In the genomic region with DNA sequence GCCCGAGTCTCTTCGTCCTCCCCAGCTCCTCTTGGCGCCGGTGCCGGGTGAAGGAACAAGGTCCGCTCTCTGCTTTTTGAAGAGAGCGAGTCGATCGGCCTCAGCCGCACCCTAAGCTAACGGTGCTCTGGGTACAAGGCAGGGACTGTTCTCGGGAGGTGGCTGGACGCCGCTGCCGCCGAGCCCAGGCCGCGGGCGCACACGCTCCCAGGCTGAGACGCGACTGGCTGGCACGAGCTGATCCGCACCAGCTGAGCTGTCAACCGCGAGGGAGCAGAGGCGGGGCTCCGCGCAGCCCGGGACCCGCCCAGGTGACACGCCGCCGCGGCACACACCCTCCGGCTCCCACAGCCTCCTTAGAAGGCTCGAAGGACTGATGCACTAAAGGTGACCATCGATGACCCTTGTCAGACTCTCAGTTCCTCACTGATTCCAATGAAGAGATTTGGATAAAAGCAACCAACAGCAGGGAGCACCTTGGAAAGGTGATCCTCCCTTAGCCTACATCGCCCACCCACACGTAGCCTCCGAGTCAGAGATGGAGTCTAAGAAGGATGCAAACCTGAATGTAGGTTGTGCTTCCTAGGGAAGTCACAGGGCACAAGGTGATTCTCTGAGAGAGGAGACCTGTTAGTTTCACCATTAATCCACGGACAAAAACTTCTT, we compare ENCODE assay signal across 8 mouse cellular contexts. TPM values are rescaled to one million over a fixed set of nuclear protein-coding genes. Genes with fewer than 3 reads are reported as not detected.
DNase-seq lines count a peak whose midpoint lies in the region; ATAC-seq lines count a peak whose summit lies in the region.

No protein-coding gene starts in this region.

- intact Hi-C loops in gastrocnemius, postnatal 36 days (cut with DNase I), result loop anchor here (5.0 kb wide), 1 partner anchor 41 kb away; no protein-coding TSS in a partner anchor
- intact Hi-C loops in left cerebral cortex, postnatal 36 days (cut with DNase I), result loop anchor here (5.0 kb wide), 1 partner anchor 101 kb away; no protein-coding TSS in a partner anchor

- WGBS in intestine, embryonic 14.5 days, result 4% methylated on average over 42 of the region's 42 CpGs

- peak overlapping the region; percentile 43 for H3K9ac ChIP-seq in intestine, embryonic 14.5 days (ENCODE audit: low read length)

- no peak overlapping the region for H3K27ac ChIP-seq in intestine, embryonic 14.5 days (ENCODE audit: low read depth)

- H3K4me2 ChIP-seq in intestine, embryonic 14.5 days (ENCODE audit: low read length), result peak overlapping the region; percentile 97

- H3K4me1 ChIP-seq in intestine, embryonic 14.5 days (replicated peaks; ENCODE audit: control insufficient read depth, insufficient read depth, low read length), result peaks cover 3% of the 10 kb centered on the region; the same call in 1 of the 2 replicates

- no peaks in the 10 kb centered on the region for H3K9me3 ChIP-seq in intestine, embryonic 14.5 days (ENCODE audit: control insufficient read depth, low read length)

- peak; percentile 78 for ATAC-seq in intestine, embryonic 14.5 days (replicated peaks; ENCODE audit: low FRiP score, low TSS enrichment, low read depth)

- DNase-seq in adrenal gland, postnatal 25 days, result peak; percentile 77
- DNase-seq in embryo, embryonic 9.5 days (ENCODE audit: extremely low spot score), result peak; percentile 56
- peak; percentile 59 to 64 for DNase-seq in gastrocnemius, postnatal 36 days
- peak; percentile 79 for DNase-seq in intestine, embryonic 14.5 days (ENCODE audit: low spot score)
- peak; percentile 79 to 84 for DNase-seq in left cerebral cortex, postnatal 36 days (ENCODE audit: low spot score in 2 of 2)
- peak; percentile 50 for DNase-seq in mesoderm, embryonic 11.5 days (ENCODE audit: low read depth, low spot score)
- DNase-seq in skeletal muscle tissue, adult 2 months (ENCODE audit: low read depth, low spot score), result peak; percentile 85
- no peak for DNase-seq in MN1 (ENCODE audit: low spot score)

- peak overlapping the region; percentile 40 for H3K4me3 ChIP-seq in intestine, embryonic 14.5 days (ENCODE audit: low read depth, low read length)

- H3K36me3 ChIP-seq in intestine, embryonic 14.5 days (ENCODE audit: control insufficient read depth, insufficient read depth, low read length), result no peaks in the 10 kb centered on the region

- H3K27me3 ChIP-seq in intestine, embryonic 14.5 days (replicated peaks; ENCODE audit: control insufficient read depth, insufficient read depth, low read length), result peaks cover 24% of the 10 kb centered on the region

RNA-seq across cellular contexts. Expression of a gene that starts 20.4 kb away (rescaled TPM):
- 21.6 and 23.6 TPM in 2 replicates for total RNA-seq in adrenal gland, postnatal 25 days (2021)
- 1,000 to 10,000 TPM; 2,796 to 3,405 TPM for total RNA-seq in gastrocnemius, postnatal 36 days (2021)
- polyA plus RNA-seq in intestine, embryonic 14.5 days (2014; fragmentation: Nextera tagmentation; extraction: Ambion mirVana), result 33.2 and 35.6 TPM in 2 replicates
- total RNA-seq in left cerebral cortex, postnatal 36 days (2021), result 100 to 1,000 TPM; 209 to 247 TPM

RNA-seq across cellular contexts. Expression of a gene that starts 32.8 kb away (rescaled TPM):
- total RNA-seq in adrenal gland, postnatal 25 days (2021), result 116 and 129 TPM in 2 replicates
- total RNA-seq in gastrocnemius, postnatal 36 days (2021), result 10 to 100 TPM; 22.0 to 24.0 TPM
- polyA plus RNA-seq in intestine, embryonic 14.5 days (2014; fragmentation: Nextera tagmentation; extraction: Ambion mirVana), result 132 and 143 TPM in 2 replicates
- total RNA-seq in left cerebral cortex, postnatal 36 days (2021), result 10 to 100 TPM; 72.5 to 79.6 TPM

Comparison
In these comparisons a context has a peak if more than half of its experiments do, and no peak if none do; other contexts are left out.
1. RNA of a gene that starts 20.4 kb away (total RNA-seq): 2,796 to 3,405 TPM in gastrocnemius, postnatal 36 days; 209 to 247 TPM in left cerebral cortex, postnatal 36 days and 21.6 to 23.6 TPM in adrenal gland, postnatal 25 days; every median in the first group is over 10 times any median in the second.